Mouse (Mus musculus) kidney, postnatal 14 days (tissue): ENCODE data around the gene Tpx2.
A peak's percentile ranks its signal among the peaks of the same experiment; 100 is the strongest.

ENCODE experiments used
- DNase-seq: peaks from one replicate; pipeline ENCODE4 v3.0.0; 2022; ENCODE audit warnings: mixed read lengths

Tpx2 gene

DNA sequence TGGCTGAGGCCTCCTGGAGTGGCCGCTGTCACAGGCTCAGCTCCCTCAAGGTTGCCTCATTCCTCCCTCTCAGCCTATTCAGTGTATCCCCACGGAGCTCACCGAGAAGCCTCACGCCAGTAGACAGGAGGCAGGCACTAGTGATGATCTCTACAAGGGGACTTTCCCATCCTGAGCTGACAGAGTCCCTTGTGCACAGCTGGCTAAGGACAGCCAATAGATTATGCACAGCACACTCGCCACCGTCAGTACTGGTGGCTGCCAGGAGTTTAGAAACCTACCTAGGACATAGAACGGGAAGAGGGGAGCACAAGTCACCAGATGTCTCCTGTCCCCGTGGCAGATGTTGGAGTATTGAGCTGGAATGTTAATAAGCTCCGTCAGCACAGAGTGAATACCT, 69.9 kb downstream of the Tpx2 start:
- no peak for DNase-seq

DNA sequence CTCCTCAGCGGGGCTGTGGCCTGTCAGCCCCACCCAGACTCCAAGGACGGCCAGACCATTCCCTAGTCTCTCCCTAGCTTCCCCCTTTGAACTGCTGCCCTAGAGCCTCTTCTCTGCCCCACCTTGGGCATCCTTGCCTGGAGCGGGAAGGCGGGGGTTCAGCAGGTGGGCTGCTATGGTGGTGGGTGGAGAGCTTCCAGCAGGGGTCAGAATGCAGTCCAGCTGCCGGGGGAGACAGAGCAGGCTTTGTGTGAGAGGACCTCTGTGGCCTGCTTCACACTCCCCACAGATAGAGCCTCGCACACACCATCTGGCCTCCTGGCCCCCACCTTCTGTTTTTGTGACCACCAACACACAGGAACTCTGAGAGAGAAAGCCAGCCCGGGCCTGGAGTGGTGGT, 74.6 kb downstream of the Tpx2 start:
- DNase-seq = no peak

DNA sequence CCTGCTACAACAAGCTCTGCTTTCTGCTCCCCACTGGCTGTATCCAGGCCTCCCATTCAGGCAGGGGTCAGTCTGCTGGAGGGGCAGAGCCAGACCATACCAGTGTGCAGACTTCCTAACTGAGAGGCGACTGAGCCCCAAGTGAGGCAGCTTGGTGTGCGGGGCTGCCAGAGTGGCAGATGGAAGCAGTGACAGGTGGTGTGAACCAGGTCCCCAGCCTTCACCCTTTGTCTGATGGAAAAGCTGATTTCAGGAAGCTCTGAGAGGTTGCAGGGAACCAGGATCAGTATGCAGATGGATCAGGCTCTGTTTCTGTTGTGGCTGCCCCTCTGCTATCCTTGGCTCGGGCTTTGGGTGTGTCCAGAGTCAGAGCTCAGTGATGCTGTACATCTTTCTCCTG, 75.9 kb downstream of the Tpx2 start:
- DNase-seq = no peak

DNA sequence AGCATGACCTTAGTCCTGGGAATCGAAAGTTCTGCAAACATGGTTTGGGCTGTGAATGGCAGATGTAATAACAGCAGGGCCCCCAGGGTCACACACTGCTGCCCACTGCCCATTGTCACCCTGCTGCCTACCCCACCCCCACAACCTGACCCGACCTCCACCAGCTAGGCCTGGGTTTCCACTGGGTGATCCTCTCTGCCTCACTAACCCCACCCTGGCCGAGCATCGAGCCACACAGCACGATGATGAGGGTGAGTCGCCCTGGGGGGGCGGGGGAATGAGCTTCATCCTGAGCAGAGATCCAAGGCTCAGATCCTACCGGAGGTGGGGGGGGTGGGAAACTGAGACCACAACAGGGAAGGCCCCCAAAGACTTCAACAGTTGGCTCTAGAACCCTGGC, 76.4 kb downstream of the Tpx2 start:
- no peak for DNase-seq

DNA sequence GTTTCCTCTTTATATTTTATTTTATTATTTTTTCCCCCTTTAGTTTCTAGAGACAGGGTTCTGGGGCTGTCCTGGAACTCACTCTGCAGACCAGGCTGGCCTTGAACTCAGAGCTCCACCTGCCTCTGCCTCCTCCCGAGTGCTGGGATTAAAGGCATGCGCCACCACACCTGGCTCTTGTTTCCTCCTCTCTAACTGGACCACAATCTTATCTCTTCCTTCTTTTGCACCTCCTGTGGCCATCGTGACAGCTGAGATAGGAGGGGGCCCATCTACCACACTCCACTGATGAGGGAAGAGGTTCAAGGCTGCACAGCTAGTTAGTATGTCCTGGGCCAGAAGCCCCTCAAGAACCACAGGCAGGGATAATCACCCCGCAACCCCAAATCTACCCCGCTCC, 76.8 kb downstream of the Tpx2 start:
- DNase-seq = no peak

DNA sequence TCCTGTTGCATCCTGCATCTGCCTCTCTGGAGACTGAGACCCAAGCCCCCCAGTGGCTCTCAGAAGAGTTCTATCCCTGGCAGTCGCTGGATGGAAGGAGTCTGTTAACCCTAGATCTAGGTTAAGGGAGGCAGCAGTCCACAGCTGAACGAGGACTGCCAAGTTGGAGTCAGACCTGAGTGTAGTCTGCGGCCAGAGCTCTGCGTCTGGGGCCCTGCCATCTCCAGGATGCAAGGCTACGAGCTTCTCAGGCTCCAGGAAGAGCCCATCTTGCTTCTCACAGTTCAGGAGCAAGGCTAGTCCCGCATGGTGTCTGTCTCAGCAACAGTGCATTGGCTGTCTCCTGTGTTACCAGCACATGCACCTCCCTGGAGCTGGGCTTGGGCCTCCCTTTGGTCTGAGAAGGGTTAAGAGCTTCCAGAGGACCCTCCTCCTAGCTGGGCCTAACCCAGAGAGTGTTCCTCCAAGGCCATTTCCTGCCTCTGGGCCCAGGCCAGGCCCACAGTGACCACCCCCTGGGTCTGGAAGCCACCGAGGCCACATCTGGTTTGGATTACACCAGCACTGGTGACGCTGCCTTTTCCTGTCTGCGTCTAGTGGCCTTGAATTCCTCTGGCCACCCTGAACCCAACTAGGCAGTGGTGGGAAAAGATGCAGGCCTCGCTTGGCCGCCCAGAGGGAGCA, 77.6 kb downstream of the Tpx2 start:
- peak; percentile 87 for DNase-seq

DNA sequence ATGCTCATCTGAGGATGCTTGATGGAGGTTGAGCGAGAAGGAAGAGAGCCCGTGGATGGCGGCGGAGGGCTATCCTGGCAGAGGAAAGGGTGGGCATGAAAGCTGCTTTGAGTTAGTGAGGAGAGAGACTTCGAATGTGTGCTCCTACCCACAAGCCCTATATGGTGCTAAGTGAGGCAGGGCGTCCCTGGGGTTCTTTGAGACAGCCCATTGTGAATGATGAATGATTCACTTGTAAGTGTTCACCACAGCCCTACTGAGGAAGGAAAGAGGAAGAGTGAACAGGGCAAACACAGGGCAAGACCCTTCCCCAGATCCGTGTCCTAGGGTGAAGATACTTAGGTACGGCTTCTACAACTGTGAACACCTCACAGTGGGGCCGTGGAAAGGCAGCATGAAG, 79.1 kb downstream of the Tpx2 start:
- no peak for DNase-seq

DNA sequence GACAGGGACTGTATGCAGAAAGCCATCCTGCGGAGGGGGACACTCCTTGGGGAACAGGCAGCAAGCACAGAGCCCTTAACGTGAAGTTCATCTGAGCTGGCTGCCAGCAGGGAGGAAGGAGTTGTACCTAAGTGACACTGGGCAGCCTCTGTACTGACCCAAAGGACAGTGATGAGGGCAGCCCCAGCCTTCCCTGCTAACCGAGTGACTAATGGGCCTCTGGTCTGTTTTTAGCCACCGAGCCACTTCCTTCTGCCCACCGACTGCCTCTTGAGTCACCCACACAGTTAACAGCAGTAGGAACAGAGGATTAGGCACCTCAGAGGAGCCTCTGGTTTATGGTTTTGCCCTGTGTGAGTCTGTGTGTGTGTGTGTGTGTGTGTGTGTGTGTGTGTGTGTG, 79.6 kb downstream of the Tpx2 start:
- no peak for DNase-seq

DNA sequence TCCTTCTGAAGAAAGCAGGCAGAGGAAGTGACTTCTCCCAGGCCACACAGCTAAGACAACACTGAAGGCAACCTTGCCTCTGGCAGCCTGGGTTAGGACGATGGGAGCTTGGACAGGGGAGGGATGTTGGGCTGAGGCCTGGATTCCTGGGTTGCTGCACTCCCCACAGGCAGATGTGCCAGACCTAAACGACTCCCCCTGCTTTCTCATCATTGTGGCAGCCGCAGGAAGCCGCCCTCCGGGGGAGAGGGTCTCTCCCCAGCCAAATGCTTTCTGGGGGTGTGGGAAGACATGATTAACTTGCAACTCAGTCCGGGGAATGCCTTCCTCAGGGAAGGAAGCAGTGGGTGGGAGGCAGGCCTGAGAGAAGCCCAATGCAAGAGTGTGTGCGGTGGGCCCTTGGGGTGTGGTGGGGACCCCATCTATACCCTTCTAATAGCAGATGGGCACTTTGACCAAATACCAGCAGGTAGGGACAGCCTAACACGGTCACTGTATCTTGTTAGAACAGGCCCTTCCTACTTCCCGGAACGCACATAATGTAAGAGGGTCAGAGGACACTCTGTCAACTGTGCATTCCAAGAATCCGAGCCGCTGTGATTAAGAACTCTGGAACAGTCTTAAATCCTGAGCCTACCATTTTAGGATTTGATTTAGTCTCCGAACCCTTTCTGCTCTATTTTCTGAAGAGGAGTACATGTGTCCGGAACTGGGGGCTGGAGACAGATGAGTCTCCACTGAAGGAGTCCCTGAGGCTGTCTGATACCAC, 80.6 kb downstream of the Tpx2 start:
- peak; percentile 31 for DNase-seq

DNA sequence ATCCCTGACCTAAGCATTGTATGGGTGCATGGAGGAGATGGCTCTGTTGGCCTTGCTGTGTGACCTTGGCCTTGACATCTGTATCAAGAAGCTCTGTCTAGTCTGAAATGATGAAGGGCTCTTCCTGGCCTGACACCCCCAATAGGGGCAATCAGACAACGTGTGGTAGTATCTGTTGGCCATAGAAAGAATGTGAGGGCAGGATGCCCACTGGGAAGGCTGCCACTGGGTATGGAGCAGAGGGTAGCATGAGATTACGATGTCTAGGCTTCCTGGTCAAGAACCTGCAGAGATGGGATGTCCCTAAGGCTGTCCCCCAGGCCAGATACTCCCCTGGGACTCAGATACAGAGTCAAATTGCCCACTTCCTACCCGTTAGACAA, 81.2 kb downstream of the Tpx2 start:
- no peak for DNase-seq

DNA sequence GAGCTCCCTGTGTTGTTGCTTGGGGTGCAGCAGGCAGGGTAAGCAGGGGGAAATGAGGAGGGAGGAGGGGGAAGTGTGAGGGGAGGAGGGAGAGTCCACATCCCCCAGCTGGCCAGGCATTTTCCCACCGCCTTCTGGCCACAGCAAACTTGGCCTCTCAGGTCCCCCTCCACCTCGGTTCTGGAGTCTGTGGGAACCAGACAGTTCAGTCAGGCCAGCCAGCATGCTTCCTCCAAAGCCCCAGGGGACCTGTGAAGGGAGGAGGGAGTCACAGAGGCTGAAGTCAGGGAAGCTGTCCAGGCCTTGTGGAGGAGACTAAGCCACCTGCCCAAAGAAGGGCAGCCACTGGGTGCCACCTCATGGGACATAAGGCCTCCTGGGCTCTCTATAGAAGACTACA, 82.5 kb downstream of the Tpx2 start:
- peak; percentile 65 for DNase-seq

DNA sequence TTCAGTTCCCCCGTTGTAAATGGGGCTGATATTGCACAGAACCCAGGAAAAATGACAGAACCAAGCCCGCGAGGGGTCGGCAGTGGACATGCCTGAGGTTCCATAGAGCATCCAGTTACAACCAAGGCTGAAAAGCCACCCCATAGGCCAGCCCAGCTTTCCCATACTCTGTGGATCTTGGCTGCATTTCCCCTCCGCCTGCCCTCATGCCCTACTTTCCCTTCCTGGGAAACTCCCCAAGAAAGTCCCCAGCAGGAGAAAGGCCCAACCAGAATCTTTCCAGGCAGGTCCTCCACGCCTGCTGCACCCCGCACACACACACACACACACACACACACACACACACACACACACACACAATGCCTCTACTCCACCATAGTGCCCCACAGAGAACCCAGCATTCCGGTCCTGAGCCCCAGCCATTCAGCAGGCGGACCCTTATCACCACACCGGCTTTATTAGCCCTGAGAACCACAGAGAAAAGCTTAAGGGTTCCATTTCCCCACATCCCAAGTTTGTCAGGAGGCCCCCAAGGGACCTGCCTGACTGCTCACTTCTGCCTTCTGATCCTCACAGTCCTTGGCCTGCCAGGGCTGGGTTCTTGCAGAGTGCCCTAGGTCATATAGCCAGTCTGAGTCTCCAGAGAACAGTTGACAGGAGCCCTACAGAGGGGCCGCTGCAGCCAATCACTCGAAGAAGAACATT, 83.8 kb downstream of the Tpx2 start:
- DNase-seq = no peak

DNA sequence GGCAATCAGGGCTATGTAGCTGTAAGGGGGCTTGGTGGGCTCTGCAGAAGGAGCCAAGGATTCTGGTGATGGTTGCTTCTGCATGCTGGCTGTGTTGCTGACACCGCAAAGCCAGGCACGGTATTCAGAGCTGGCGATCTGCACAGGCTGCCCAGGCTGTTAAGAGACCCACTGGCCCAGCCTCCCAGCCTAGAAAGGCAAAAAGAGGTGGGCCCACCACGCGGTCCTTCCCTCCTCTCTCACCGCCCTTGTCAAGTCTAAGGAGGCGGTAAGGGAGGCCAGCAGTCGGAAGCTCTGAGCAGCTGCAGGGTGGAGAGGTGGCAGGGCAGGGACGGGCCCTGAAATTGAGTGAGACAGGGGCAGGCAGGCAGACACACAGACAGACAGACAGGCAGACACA, 85.3 kb downstream of the Tpx2 start, which contains the start of gene Foxs1:
Gene Foxs1, minus strand, starts transcription at position 161 of the 400 bp plus-strand sequence.
- peak; percentile 67 for DNase-seq

DNA sequence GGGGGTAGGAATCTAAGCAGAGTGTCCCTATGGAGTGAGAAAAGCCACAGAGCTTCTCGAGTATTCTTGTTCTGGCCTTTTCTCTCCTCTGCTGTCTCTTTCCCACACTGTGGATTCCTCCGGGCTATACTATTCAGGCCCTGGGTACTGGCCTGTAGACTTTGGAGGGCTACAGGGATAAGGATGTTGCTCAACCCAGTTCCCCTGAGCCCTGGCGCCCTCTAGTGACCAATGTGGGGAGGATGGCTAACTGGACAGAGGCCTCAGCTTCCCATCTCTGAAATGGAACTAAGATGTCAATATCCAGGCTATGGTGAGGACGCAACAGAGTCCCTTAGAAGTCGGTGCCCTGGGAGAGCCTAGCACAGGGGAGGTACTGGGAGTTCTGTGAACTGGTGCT, 85.8 kb downstream of the Tpx2 start:
- DNase-seq = peak; percentile 53

DNA sequence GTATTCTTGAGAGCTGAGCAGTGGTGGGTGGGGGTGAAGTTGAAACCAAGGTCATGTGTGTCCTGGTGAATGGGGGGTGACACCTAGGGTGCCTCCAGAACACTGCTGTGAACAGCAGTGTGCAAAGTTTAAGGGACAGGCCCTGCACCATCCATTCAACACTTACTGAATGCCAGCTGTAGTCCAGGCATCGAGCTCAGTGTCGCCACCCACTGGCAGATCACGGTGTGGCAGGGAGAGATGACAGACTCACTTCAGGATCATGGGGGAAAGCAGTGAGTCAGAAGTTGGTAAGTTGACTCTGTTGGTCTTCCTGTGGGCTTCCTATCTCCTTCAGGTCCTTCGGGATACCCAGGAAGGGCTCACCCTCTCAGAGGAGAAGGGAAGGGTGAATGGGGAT, 92.1 kb downstream of the Tpx2 start:
- DNase-seq = peak; percentile 36

DNA sequence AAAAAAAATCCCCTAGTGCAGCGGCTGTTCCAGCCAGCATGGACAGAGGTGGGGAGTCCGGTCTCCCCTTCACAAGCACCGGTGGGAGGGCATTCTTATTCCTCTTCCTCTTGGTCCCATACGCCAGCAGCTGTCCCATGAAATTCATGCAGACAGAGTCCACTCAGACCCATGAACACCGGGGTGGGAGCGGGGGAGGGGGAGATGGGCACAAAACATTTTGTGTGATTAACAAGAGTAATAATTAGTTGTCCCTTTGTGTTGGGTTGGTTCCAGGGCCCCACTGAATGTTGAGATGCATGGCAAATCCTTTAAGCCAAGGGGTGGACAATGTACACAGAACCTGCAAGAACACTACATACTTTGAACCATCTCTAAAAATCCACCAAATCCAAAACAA, 93.3 kb downstream of the Tpx2 start:
- DNase-seq = no peak

DNA sequence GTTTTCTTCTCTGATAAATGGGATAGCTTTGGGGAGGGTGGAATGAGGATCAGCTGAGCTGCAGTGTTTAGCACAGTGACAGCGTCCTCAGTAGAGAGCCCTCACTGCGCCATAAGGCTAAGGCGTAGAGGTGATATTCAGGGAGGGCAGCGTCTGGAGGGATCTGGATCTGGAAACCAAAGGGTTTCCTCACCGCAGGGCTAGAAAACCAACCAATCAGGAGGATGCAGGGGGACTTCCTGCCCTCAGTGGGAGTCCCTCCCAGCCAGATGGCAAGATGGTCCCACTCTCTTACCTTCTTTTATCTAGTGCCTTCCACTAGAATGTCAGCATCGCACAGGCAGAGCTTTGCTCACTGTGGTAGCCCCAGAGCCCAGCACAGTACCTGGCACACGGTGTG, 94.0 kb downstream of the Tpx2 start:
- DNase-seq = no peak

DNA sequence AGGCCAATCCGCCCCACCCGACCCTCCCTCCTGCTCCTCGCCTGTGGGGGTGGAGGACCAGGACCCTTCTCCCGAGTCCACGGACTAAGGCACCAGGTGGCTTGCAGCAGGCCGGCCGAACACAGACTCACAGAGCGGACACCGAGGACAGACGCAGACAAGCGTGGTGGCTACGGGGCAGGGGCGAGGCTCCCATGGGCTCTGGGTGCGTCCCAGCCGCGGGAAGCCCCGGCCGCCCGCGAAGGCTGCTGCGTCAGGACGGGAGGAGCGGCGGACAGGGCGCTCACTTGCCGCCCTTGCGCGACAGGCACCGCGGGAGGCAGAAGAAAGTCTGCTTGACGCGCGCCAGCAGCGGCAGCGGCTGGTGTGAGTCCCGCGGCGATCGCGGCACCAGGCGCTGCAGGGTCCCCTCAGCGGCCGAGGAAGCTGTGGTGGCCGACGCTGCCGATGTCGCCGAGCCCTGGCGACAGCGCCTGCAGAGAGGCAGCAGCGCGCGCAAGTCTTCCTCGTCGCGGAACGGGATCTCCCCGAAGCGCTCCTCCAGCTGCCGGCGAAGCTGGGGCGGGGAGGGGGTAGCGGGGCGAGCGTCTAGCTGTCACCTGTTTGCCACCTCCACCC, 95.2 kb downstream of the Tpx2 start:
- DNase-seq = no peak

DNA sequence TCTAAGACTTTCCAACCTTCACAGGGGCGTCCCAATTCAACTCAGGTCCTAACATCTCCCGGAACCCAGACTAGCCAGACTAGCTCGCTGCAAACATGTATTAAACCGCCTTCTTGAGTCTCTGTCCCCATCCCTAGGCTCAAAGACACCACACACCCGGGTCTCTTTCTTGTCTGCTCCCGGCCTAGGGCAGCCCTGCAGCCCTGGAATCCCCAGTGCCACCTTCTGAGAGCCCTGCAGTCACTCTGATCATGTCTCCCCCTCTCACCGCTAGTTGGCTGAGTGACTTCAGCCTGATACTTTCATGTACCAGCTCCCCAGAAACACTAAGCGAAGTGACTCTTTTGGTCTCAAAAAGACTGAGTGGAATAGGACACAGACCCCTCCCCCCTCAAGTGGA, 95.8 kb downstream of the Tpx2 start:
- DNase-seq = no peak

DNA sequence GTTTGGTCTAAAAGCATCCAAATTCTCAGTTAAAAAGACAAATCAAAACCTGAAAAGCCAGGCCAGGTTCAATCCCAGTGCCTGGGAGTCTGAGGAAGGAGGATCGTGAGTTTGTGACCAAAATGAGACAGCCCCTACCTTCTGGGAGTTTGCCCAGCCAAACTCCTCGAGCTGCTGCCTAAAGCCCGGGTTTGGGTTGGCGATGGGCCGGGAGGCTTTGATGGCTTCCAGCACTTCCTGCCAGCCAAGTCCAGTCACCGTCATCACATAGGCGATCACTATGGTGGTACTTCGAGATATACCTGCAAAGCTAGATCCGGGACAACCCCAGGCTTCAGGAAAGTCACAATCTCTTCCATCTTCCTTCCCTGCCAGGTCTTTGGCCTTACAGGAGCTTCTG, 96.2 kb downstream of the Tpx2 start:
- no peak for DNase-seq
